Mouse (Mus musculus): ENCODE measurements around the gene Suox.

DNA sequence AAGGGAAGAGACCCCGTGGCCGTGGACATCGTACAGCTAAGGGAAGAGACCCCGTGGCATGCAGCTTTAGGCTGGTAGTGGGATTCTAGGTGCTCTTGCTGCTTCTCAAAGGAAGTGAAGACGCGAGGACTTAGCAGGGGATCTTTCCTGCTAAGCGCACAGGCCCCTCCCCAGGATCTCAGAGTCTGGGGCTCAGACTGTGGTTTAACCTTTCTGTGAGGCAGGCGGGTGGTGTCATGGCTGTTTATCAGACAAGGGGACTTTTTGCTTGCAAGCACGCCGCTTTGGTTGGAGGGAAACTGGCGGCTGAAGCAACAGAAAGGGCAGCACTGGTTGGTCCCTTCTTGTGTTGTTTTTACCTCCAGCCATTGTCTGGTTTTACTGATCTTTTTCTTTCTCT is 36.9 kb downstream of the Suox start:
- TF ChIP-seq POLR2A (IDR thresholded peaks at IDR 0.05; ENCODE audit: borderline replicate concordance, low read depth, low read length) (no peak), CTCF (IDR thresholded peaks at IDR 0.05; ENCODE audit: low read depth, low read length) (no peak)

Measured in bone marrow macrophage, adult 2 months (primary cell).